In the genomic region with DNA sequence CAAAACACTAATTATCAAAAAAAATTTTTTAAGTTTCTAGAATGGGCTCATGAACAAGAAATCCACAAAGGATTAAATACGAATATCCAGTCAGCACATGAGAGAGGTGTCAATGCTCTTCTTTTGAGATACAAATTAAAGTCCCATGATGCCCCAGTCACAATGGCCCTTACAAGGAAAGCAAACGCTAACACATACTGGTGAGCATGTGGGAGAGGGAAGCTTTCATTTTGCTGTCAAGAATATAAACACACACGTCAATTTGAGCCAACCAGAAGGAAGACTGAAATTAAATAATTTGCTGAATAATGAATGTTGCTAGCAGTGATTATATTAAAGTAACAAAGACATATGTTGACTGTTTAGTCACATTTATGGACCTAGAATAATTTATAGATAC, we compare ENCODE assay signal across 15 mouse cellular contexts.
"Had no signal": no experiment of that assay in that cellular context is flagged by ENCODE, and none has a peak within 500 bp of the region (broad histone marks: within the 10 kb centered on the region; RNA-seq: fewer than 3 reads in every experiment).

No protein-coding gene starts in this region.

- DNase-seq: retina, postnatal 1 day; right cerebral cortex, adult 18-20 months; right cerebral cortex, postnatal 14 days; right cerebral cortex, postnatal 25 days; right cerebral cortex, postnatal 4 days; spleen, adult 18-20 months; thymus, adult 18-20 months; thymus, adult 2 months; thymus, postnatal 14 days; thymus, postnatal 25 days; thymus, postnatal 36 days; thymus, postnatal 4 days had no signal

- H3K27me3 ChIP-seq: neural tube, embryonic 15.5 days; stomach, embryonic 15.5 days had no signal

- H3K27ac ChIP-seq: neural tube, embryonic 15.5 days; stomach, embryonic 15.5 days; stomach, postnatal 0 days had no signal

- H3K36me3 ChIP-seq: neural tube, embryonic 15.5 days; stomach, embryonic 15.5 days had no signal

- H3K4me1 ChIP-seq: neural tube, embryonic 15.5 days; stomach, embryonic 15.5 days had no signal

- H3K4me3 ChIP-seq: neural tube, embryonic 15.5 days; stomach, embryonic 15.5 days had no signal

- H3K4me2 ChIP-seq: neural tube, embryonic 15.5 days; stomach, embryonic 15.5 days had no signal

- H3K9me3 ChIP-seq: neural tube, embryonic 15.5 days; stomach, embryonic 15.5 days had no signal

- H3K9ac ChIP-seq: neural tube, embryonic 15.5 days; stomach, embryonic 15.5 days had no signal
